ENCODE assay signal across 20 mouse cellular contexts in genomic region chr6:136199814-136200213, GRCm38 (mm10). TPM values are rescaled to one million over a fixed set of nuclear protein-coding genes. Genes with fewer than 3 reads are reported as not detected.
DNase-seq lines count a peak whose midpoint lies in the region; ATAC-seq lines count a peak whose summit lies in the region.
"Had no signal": no experiment of that assay in that cellular context is flagged by ENCODE, and none has a peak within 500 bp of the region (broad histone marks: within the 10 kb centered on the region; RNA-seq: fewer than 3 reads in every experiment).

No protein-coding gene starts in this region.

- peak; percentile 83 for ATAC-seq in frontal cortex, adult (ENCODE audit: low TSS enrichment)
- ATAC-seq: activated CD4-positive, CD25-positive, alpha-beta regulatory T cell, adult 4 months; CD4-positive, CD25-positive, alpha-beta regulatory T cell, adult 4 months; Patski had no signal

- no peak for DNase-seq in frontal cortex, adult 2 months (ENCODE audit: extremely low spot score in 1 of 2, low spot score in 1 of 2)
- DNase-seq in brain, adult 2 months (ENCODE audit: low read depth, low spot score), result peak; percentile 47
- no peak for DNase-seq in cerebellum, postnatal 4 days (ENCODE audit: low spot score in 2 of 2)
- DNase-seq: adrenal gland, adult 2 months; adrenal gland, adult 8-10 months; adrenal gland, postnatal 10 days; adrenal gland, postnatal 14 days; adrenal gland, postnatal 25 days; adrenal gland, postnatal 36 days; B cell, adult 2 months; cerebellum, adult 11 months; cerebellum, adult 11-12 months; cerebellum, adult 18-20 months; cerebellum, adult 2 months had no signal

RNA-seq across cellular contexts. Expression of gene Grin2b, which starts 26.5 kb away (rescaled TPM):
- 40.1 and 44.3 TPM in 2 replicates for polyA plus RNA-seq in frontal cortex, adult 2 months (2012; rRNA removed)
- polyA plus RNA-seq: C2C12; CD4-positive, CD25-positive, alpha-beta regulatory T cell, adult 4 months; G1E; Patski had no signal
